Mouse (Mus musculus): ENCODE measurements around the gene Ciita. TPM values are rescaled to one million over a fixed set of nuclear protein-coding genes. Genes with fewer than 3 reads are reported as not detected.

Gene Ciita
- polyA plus RNA-seq, 1 experiment = 82.2 TPM

GRCm38 (mm10) chr16:10441761-10442160, 38.1 kb upstream of the Ciita start:
- Histone ChIP-seq H3K27me3 (ENCODE audit: control insufficient read depth, insufficient read depth, low read length) (no peaks in the 10 kb centered on the region), H3K27ac (ENCODE audit: insufficient read depth, low read length) (no peak overlapping the region), H3K4me3 (ENCODE audit: extremely low read depth, insufficient read depth, insufficient read length) (no peak overlapping the region), H3K36me3 (ENCODE audit: control insufficient read depth, insufficient read depth, low read length) (no peaks in the 10 kb centered on the region), H3K4me1 (ENCODE audit: control insufficient read depth, insufficient read depth, insufficient read length) (no peaks in the 10 kb centered on the region)
- 62% methylated on average over 4 of the region's 4 CpGs for WGBS
- TF ChIP-seq POLR2A (IDR thresholded peaks at IDR 0.05; ENCODE audit: low read depth, low read length) = no peak
- TF ChIP-seq CTCF (IDR thresholded peaks at IDR 0.05; ENCODE audit: extremely low read depth, insufficient read depth, insufficient read length, insufficient replicate concordance) = no peak
- DNase-seq (ENCODE audit: low read depth in 1 of 2, low spot score in 2 of 2) = no peak

- no peaks in the 10 kb centered on the region for H3K36me3 ChIP-seq (ENCODE audit: control insufficient read depth, insufficient read depth, low read length)
- no peaks in the 10 kb centered on the region for H3K27me3 ChIP-seq (ENCODE audit: control insufficient read depth, insufficient read depth, low read length)
- H3K4me3 ChIP-seq (ENCODE audit: extremely low read depth, insufficient read depth, insufficient read length) = no peak overlapping the region
- no peak for DNase-seq (ENCODE audit: low read depth in 1 of 2, low spot score in 2 of 2)
- H3K4me1 ChIP-seq (ENCODE audit: control insufficient read depth, insufficient read depth, insufficient read length) = peaks cover 4% of the 10 kb centered on the region; the same call in 1 of the 2 replicates
- no peak overlapping the region for H3K27ac ChIP-seq (ENCODE audit: insufficient read depth, low read length)
- TF ChIP-seq CTCF (IDR thresholded peaks at IDR 0.05; ENCODE audit: extremely low read depth, insufficient read depth, insufficient read length, insufficient replicate concordance) = no peak
- no peak for TF ChIP-seq POLR2A (IDR thresholded peaks at IDR 0.05; ENCODE audit: low read depth, low read length)
Observed at GRCm38 (mm10) chr16:10443723-10444122, 36.1 kb upstream of the Ciita start.

GRCm38 (mm10) chr16:10446573-10447263, 33.1 kb upstream of the Ciita start:
- Histone ChIP-seq H3K36me3 (ENCODE audit: control insufficient read depth, insufficient read depth, low read length) (no peaks in the 10 kb centered on the region), H3K4me3 (ENCODE audit: extremely low read depth, insufficient read depth, insufficient read length) (no peak overlapping the region), H3K27me3 (ENCODE audit: control insufficient read depth, insufficient read depth, low read length) (no peaks in the 10 kb centered on the region), H3K4me1 (ENCODE audit: control insufficient read depth, insufficient read depth, insufficient read length) (peaks cover 4% of the 10 kb centered on the region; the same call in 1 of the 2 replicates), H3K27ac (ENCODE audit: insufficient read depth, low read length) (no peak overlapping the region)
- TF ChIP-seq CTCF (IDR thresholded peaks at IDR 0.05; ENCODE audit: extremely low read depth, insufficient read depth, insufficient read length, insufficient replicate concordance) (no peak), POLR2A (IDR thresholded peaks at IDR 0.05; ENCODE audit: low read depth, low read length) (no peak)
- 81% methylated on average over 13 of the region's 13 CpGs for WGBS
- DNase-seq (ENCODE audit: low read depth in 1 of 2, low spot score in 2 of 2) = no peak

- H3K4me3 ChIP-seq (ENCODE audit: extremely low read depth, insufficient read depth, insufficient read length) = no peak within 1 kb of the TSS
- no peak for TF ChIP-seq CTCF (IDR thresholded peaks at IDR 0.05; ENCODE audit: extremely low read depth, insufficient read depth, insufficient read length, insufficient replicate concordance)
- TF ChIP-seq POLR2A (IDR thresholded peaks at IDR 0.05; ENCODE audit: low read depth, low read length) = no peak
- no peak within 1 kb of the TSS for H3K27ac ChIP-seq (ENCODE audit: insufficient read depth, low read length)
- H3K4me1 ChIP-seq (ENCODE audit: control insufficient read depth, insufficient read depth, insufficient read length) = peaks cover 4% of the 10 kb centered on the region; the same call in 1 of the 2 replicates
- no peak for DNase-seq (ENCODE audit: low read depth in 1 of 2, low spot score in 2 of 2)
- WGBS = 77% methylated on average over 12 of the region's 12 CpGs
- H3K36me3 ChIP-seq (ENCODE audit: control insufficient read depth, insufficient read depth, low read length) = no peaks in the 10 kb centered on the region
- H3K27me3 ChIP-seq (ENCODE audit: control insufficient read depth, insufficient read depth, low read length) = no peaks in the 10 kb centered on the region
Observed at GRCm38 (mm10) chr16:10447264-10447594, 32.6 kb upstream of the Ciita start, which contains the start of gene Tvp23a. Gene Tvp23a, minus strand, starts transcription at chr16:10447362.

- no peak overlapping the region for H3K4me3 ChIP-seq (ENCODE audit: extremely low read depth, insufficient read depth, insufficient read length)
- H3K27me3 ChIP-seq (ENCODE audit: control insufficient read depth, insufficient read depth, low read length) = no peaks in the 10 kb centered on the region
- WGBS = 37% methylated on average over 2 of the region's 2 CpGs
- H3K4me1 ChIP-seq (ENCODE audit: control insufficient read depth, insufficient read depth, insufficient read length) = peaks cover 4% of the 10 kb centered on the region; the same call in 1 of the 2 replicates
- H3K27ac ChIP-seq (ENCODE audit: insufficient read depth, low read length) = no peak overlapping the region
- no peak for DNase-seq (ENCODE audit: low read depth in 1 of 2, low spot score in 2 of 2)
- TF ChIP-seq POLR2A (IDR thresholded peaks at IDR 0.05; ENCODE audit: low read depth, low read length) (no peak), CTCF (IDR thresholded peaks at IDR 0.05; ENCODE audit: extremely low read depth, insufficient read depth, insufficient read length, insufficient replicate concordance) (no peak)
- H3K36me3 ChIP-seq (ENCODE audit: control insufficient read depth, insufficient read depth, low read length) = no peaks in the 10 kb centered on the region
Observed at GRCm38 (mm10) chr16:10447781-10448180, 32.1 kb upstream of the Ciita start.

- TF ChIP-seq CTCF (IDR thresholded peaks at IDR 0.05; ENCODE audit: extremely low read depth, insufficient read depth, insufficient read length, insufficient replicate concordance) (no peak), POLR2A (IDR thresholded peaks at IDR 0.05; ENCODE audit: low read depth, low read length) (no peak)
- 56% methylated on average over 9 of the region's 9 CpGs for WGBS
Observed at GRCm38 (mm10) chr16:10448931-10449330, 30.9 kb upstream of the Ciita start.

GRCm38 (mm10) chr16:10451906-10452305, 28.0 kb upstream of the Ciita start:
- Histone ChIP-seq H3K27ac (ENCODE audit: insufficient read depth, low read length) (no peak overlapping the region), H3K27me3 (ENCODE audit: control insufficient read depth, insufficient read depth, low read length) (no peaks in the 10 kb centered on the region), H3K4me3 (ENCODE audit: extremely low read depth, insufficient read depth, insufficient read length) (no peak overlapping the region), H3K36me3 (ENCODE audit: control insufficient read depth, insufficient read depth, low read length) (no peaks in the 10 kb centered on the region), H3K4me1 (ENCODE audit: control insufficient read depth, insufficient read depth, insufficient read length) (peaks cover 6% of the 10 kb centered on the region; the same call in 1 of the 2 replicates)
- WGBS = 93% methylated on average over 2 of the region's 2 CpGs
- no peak for DNase-seq (ENCODE audit: low read depth in 1 of 2, low spot score in 2 of 2)
- TF ChIP-seq POLR2A (IDR thresholded peaks at IDR 0.05; ENCODE audit: low read depth, low read length) (no peak), CTCF (IDR thresholded peaks at IDR 0.05; ENCODE audit: extremely low read depth, insufficient read depth, insufficient read length, insufficient replicate concordance) (no peak)

More at GRCm38 (mm10) chr16:10448931-10449330, 30.9 kb upstream of the Ciita start:
- Histone ChIP-seq H3K4me1 (ENCODE audit: control insufficient read depth, insufficient read depth, insufficient read length) (peaks cover 4% of the 10 kb centered on the region; the same call in 1 of the 2 replicates), H3K27ac (ENCODE audit: insufficient read depth, low read length) (no peak overlapping the region), H3K36me3 (ENCODE audit: control insufficient read depth, insufficient read depth, low read length) (no peaks in the 10 kb centered on the region), H3K27me3 (ENCODE audit: control insufficient read depth, insufficient read depth, low read length) (no peaks in the 10 kb centered on the region), H3K4me3 (ENCODE audit: extremely low read depth, insufficient read depth, insufficient read length) (no peak overlapping the region)
- no peak for DNase-seq (ENCODE audit: low read depth in 1 of 2, low spot score in 2 of 2)
